ENCODE assay signal across 23 mouse cellular contexts in genomic region chrX:42057012-42057411, GRCm38 (mm10). TPM values are rescaled to one million over a fixed set of nuclear protein-coding genes. Genes with fewer than 3 reads are reported as not detected.
DNase-seq lines count a peak whose midpoint lies in the region; ATAC-seq and TF ChIP-seq lines count a peak whose summit lies in the region.
"Had no signal": no experiment of that assay in that cellular context is flagged by ENCODE, and none has a peak within 500 bp of the region (broad histone marks: within the 10 kb centered on the region; RNA-seq: fewer than 3 reads in every experiment).

No protein-coding gene starts in this region.

- TF ChIP-seq CTCF in heart, postnatal 0 days (IDR thresholded peaks at IDR 0.05; ENCODE audit: low read depth): no peak
- TF ChIP-seq CTCF in lung, embryonic 14.5 days (IDR thresholded peaks at IDR 0.05; ENCODE audit: low read depth): no peak

- H3K4me1 ChIP-seq in embryonic facial prominence, embryonic 14.5 days (ENCODE audit: control insufficient read depth, insufficient read depth, low read length): no peaks in the 10 kb centered on the region
- H3K4me1 ChIP-seq in embryonic facial prominence, embryonic 10.5 days: no peaks in the 10 kb centered on the region
- H3K4me1 ChIP-seq in heart, postnatal 0 days (ENCODE audit: control insufficient read depth, insufficient read depth): no peaks in the 10 kb centered on the region
- H3K4me1 ChIP-seq in heart, embryonic 11.5 days (ENCODE audit: control insufficient read depth, insufficient read depth, low read length): no peaks in the 10 kb centered on the region
- no peaks in the 10 kb centered on the region for H3K4me1 ChIP-seq in lung, embryonic 14.5 days (ENCODE audit: insufficient read depth)
- H3K4me1 ChIP-seq: heart, embryonic 13.5 days; hindbrain, embryonic 12.5 days; limb, embryonic 10.5 days; midbrain, embryonic 13.5 days; neural tube, embryonic 12.5 days had no signal

- no peak overlapping the region for H3K9ac ChIP-seq in embryonic facial prominence, embryonic 14.5 days (ENCODE audit: low read depth, low read length)
- no peak overlapping the region for H3K9ac ChIP-seq in heart, postnatal 0 days (replicated peaks; ENCODE audit: low read depth, low read length)
- H3K9ac ChIP-seq in heart, embryonic 11.5 days (ENCODE audit: low read depth, low read length): no peak overlapping the region
- no peak overlapping the region for H3K9ac ChIP-seq in lung, embryonic 14.5 days
- H3K9ac ChIP-seq: heart, embryonic 13.5 days; hindbrain, embryonic 12.5 days; liver, postnatal 0 days; midbrain, embryonic 13.5 days; neural tube, embryonic 12.5 days had no signal

- H3K27me3 ChIP-seq in embryonic facial prominence, embryonic 14.5 days (replicated peaks; ENCODE audit: control insufficient read depth, insufficient read depth, low read length): no peaks in the 10 kb centered on the region
- H3K27me3 ChIP-seq in embryonic facial prominence, embryonic 10.5 days (replicated peaks; ENCODE audit: low read depth, poor library complexity, severe bottlenecking): no peaks in the 10 kb centered on the region
- no peaks in the 10 kb centered on the region for H3K27me3 ChIP-seq in heart, postnatal 0 days (ENCODE audit: control insufficient read depth, insufficient read depth, low read length)
- no peaks in the 10 kb centered on the region for H3K27me3 ChIP-seq in heart, embryonic 11.5 days (ENCODE audit: control insufficient read depth, insufficient read depth, low read length)
- H3K27me3 ChIP-seq in lung, embryonic 14.5 days (ENCODE audit: insufficient read depth, low read length): no peaks in the 10 kb centered on the region
- H3K27me3 ChIP-seq: heart, embryonic 13.5 days; hindbrain, embryonic 12.5 days; midbrain, embryonic 13.5 days; neural tube, embryonic 12.5 days had no signal

- TF ChIP-seq EP300 in heart, postnatal 0 days (IDR thresholded peaks at IDR 0.05; ENCODE audit: low read depth): 0 out of 2 replicates have a peak, but pooled peaks have one; percentile 51

- no peak overlapping the region for H3K4me2 ChIP-seq in embryonic facial prominence, embryonic 14.5 days (ENCODE audit: low read depth, low read length)
- no peak overlapping the region for H3K4me2 ChIP-seq in heart, postnatal 0 days (ENCODE audit: low read depth, low read length)
- H3K4me2 ChIP-seq in heart, embryonic 11.5 days: no peak overlapping the region
- H3K4me2 ChIP-seq in lung, embryonic 14.5 days: no peak overlapping the region
- H3K4me2 ChIP-seq: heart, embryonic 13.5 days; hindbrain, embryonic 12.5 days; midbrain, embryonic 13.5 days; neural tube, embryonic 12.5 days had no signal

- no peaks in the 10 kb centered on the region for H3K36me3 ChIP-seq in embryonic facial prominence, embryonic 14.5 days (ENCODE audit: control insufficient read depth, insufficient read depth, low read length)
- H3K36me3 ChIP-seq in embryonic facial prominence, embryonic 10.5 days (replicated peaks): no peaks in the 10 kb centered on the region
- no peaks in the 10 kb centered on the region for H3K36me3 ChIP-seq in heart, postnatal 0 days (replicated peaks; ENCODE audit: control insufficient read depth, insufficient read depth, low read length)
- no peaks in the 10 kb centered on the region for H3K36me3 ChIP-seq in heart, embryonic 11.5 days (ENCODE audit: control insufficient read depth, insufficient read depth, low read length)
- H3K36me3 ChIP-seq in lung, embryonic 14.5 days (ENCODE audit: insufficient read depth): no peaks in the 10 kb centered on the region
- H3K36me3 ChIP-seq: G1E; heart, embryonic 13.5 days; hindbrain, embryonic 12.5 days; limb, embryonic 10.5 days; midbrain, embryonic 13.5 days; neural tube, embryonic 12.5 days had no signal

- H3K4me3 ChIP-seq in embryonic facial prominence, embryonic 14.5 days (ENCODE audit: low read depth, low read length): no peak overlapping the region
- H3K4me3 ChIP-seq in embryonic facial prominence, embryonic 10.5 days: no peak overlapping the region
- H3K4me3 ChIP-seq in heart, postnatal 0 days (ENCODE audit: low read depth, low read length): no peak overlapping the region
- no peak overlapping the region for H3K4me3 ChIP-seq in heart, embryonic 11.5 days (ENCODE audit: low read depth, low read length)
- H3K4me3 ChIP-seq in lung, embryonic 14.5 days (ENCODE audit: low read depth, low read length): no peak overlapping the region
- H3K4me3 ChIP-seq: erythroblast, embryonic 14.5 days; heart, embryonic 13.5 days; hindbrain, embryonic 12.5 days; limb, embryonic 10.5 days; midbrain, embryonic 13.5 days; neural tube, embryonic 12.5 days had no signal

- no peaks in the 10 kb centered on the region for H3K9me3 ChIP-seq in embryonic facial prominence, embryonic 14.5 days (ENCODE audit: control insufficient read depth, low read length)
- H3K9me3 ChIP-seq in embryonic facial prominence, embryonic 10.5 days: no peaks in the 10 kb centered on the region
- H3K9me3 ChIP-seq in heart, postnatal 0 days (replicated peaks; ENCODE audit: control insufficient read depth, low read length): no peaks in the 10 kb centered on the region
- H3K9me3 ChIP-seq in heart, embryonic 11.5 days (replicated peaks; ENCODE audit: control insufficient read depth, low read length): no peaks in the 10 kb centered on the region
- no peaks in the 10 kb centered on the region for H3K9me3 ChIP-seq in lung, embryonic 14.5 days (ENCODE audit: low read depth, low read length)
- H3K9me3 ChIP-seq: G1E; heart, embryonic 13.5 days; hindbrain, embryonic 12.5 days; limb, embryonic 10.5 days; midbrain, embryonic 13.5 days; neural tube, embryonic 12.5 days had no signal

- H3K27ac ChIP-seq in embryonic facial prominence, embryonic 14.5 days (replicated peaks; ENCODE audit: low read depth, low read length): no peak overlapping the region
- no peak overlapping the region for H3K27ac ChIP-seq in embryonic facial prominence, embryonic 10.5 days (replicated peaks)
- H3K27ac ChIP-seq in heart, postnatal 0 days (ENCODE audit: low read depth): peak overlapping the region; percentile 55; the same call in 1 of the 2 replicates
- H3K27ac ChIP-seq in heart, embryonic 11.5 days (ENCODE audit: low read depth, low read length): no peak overlapping the region
- no peak overlapping the region for H3K27ac ChIP-seq in lung, embryonic 14.5 days (ENCODE audit: low read depth)
- H3K27ac ChIP-seq: heart, embryonic 13.5 days; hindbrain, embryonic 12.5 days; limb, embryonic 10.5 days; midbrain, embryonic 13.5 days; neural tube, embryonic 12.5 days had no signal

- DNase-seq in embryonic facial prominence, embryonic 14.5 days (ENCODE audit: low spot score): peak; percentile 9
- DNase-seq in embryonic facial prominence, embryonic 10.5 days (ENCODE audit: low spot score): no peak
- no peak for DNase-seq in heart, postnatal 0 days (ENCODE audit: low spot score)
- DNase-seq in lung, embryonic 14.5 days: peak; percentile 60
- no peak for DNase-seq in lung, postnatal 14 days
- DNase-seq: adrenal gland, postnatal 25 days; cerebellum, adult 18-20 months; cerebellum, postnatal 36 days; gastrocnemius, postnatal 10 days; liver, postnatal 0 days; right cerebral cortex, adult 18-20 months; thymus, postnatal 14 days had no signal

- no peak for ATAC-seq in embryonic facial prominence, embryonic 14.5 days (ENCODE audit: low read depth)
- peak; percentile 44; the same call in 1 of the 2 replicates for ATAC-seq in heart, postnatal 0 days (ENCODE audit: insufficient read depth, low read depth)
- no peak for ATAC-seq in heart, embryonic 11.5 days (replicated peaks; ENCODE audit: insufficient number of reproducible peaks, low FRiP score, low TSS enrichment)
- no peak for ATAC-seq in lung, embryonic 14.5 days (ENCODE audit: insufficient read depth)
- no peak for ATAC-seq in erythroid progenitor cell, adult 5-6 weeks (replicated peaks; ENCODE audit: low FRiP score, poor library complexity, severe bottlenecking)
- ATAC-seq: activated CD4-positive, CD25-positive, alpha-beta regulatory T cell, adult 4 months; forebrain, embryonic 14.5 days; liver, postnatal 0 days; midbrain, embryonic 13.5 days had no signal

- 66% methylated on average over 5 of the region's 5 CpGs for WGBS in embryonic facial prominence, embryonic 14.5 days
- WGBS in embryonic facial prominence, embryonic 10.5 days: 79% methylated on average over 5 of the region's 5 CpGs
- WGBS in heart, postnatal 0 days: 53% methylated on average over 5 of the region's 5 CpGs
- 60% methylated on average over 5 of the region's 5 CpGs for WGBS in heart, embryonic 11.5 days (ENCODE audit: insufficient replicate concordance)
- 49% methylated on average over 5 of the region's 5 CpGs for WGBS in lung, embryonic 14.5 days

RNA-seq across cellular contexts. Expression of gene Xiap, which starts 2.5 kb away (rescaled TPM):
- 17.6 and 18.1 TPM in 2 replicates for polyA plus RNA-seq in embryonic facial prominence, embryonic 14.5 days (2014; fragmentation: Nextera tagmentation; extraction: Ambion mirVana)
- 11.4 and 11.8 TPM in 2 replicates for polyA plus RNA-seq in embryonic facial prominence, embryonic 10.5 days (2016; fragmentation: Nextera tagmentation; extraction: Ambion mirVana)
- 22.3 and 30.6 TPM in 2 replicates for total RNA-seq in heart, postnatal 0 days (2014; rRNA removed; ENCODE audit: low replicate concordance)
- 8.0 and 9.0 TPM in 2 replicates for polyA plus RNA-seq in heart, postnatal 0 days (2015; fragmentation: Nextera tagmentation; extraction: Ambion mirVana)
- 13.1 and 14.6 TPM in 2 replicates for polyA plus RNA-seq in heart, embryonic 11.5 days (2014; fragmentation: Nextera tagmentation; extraction: Ambion mirVana)
- 20.8 and 23.0 TPM in 2 replicates for polyA plus RNA-seq in lung, embryonic 14.5 days (2014; fragmentation: Nextera tagmentation; extraction: Ambion mirVana)
- total RNA-seq in erythroid progenitor cell, adult 5-6 weeks (2015; ENCODE audit: low replicate concordance): 57.7 and 93.9 TPM in 2 replicates
- 63.2 and 82.3 TPM in 2 replicates for total RNA-seq in erythroid progenitor cell, adult 5-6 weeks (2017; ENCODE audit: low replicate concordance)

Comparison
In these comparisons a context has a peak if more than half of its experiments do, and no peak if none do; other contexts are left out.
1. DNase-seq: peak in embryonic facial prominence, embryonic 14.5 days (single experiment) and lung, embryonic 14.5 days (single experiment); none in embryonic facial prominence, embryonic 10.5 days (single experiment), heart, postnatal 0 days (single experiment) and lung, postnatal 14 days (single experiment).